In the genomic region with DNA sequence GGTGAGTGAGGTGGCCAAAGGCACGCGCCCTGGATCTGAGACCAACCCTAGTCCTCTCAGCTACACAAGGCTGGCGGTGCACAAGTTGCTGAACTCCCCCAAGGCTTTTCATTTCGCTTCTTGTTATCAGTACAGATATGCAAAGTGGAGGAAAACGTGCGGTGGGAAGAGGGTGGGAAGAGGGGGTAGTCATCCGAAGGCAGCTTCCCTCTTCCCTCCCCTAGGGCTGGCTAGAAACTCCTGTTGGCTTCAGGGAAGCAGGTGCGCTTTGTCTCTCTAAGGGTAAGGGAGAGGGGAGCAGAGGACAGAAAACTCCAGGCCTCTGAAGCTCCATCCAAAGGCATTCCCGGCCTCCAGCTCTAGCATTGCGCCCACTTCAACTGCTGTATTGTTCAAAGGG, we compare ENCODE assay signal across 17 mouse cellular contexts. TPM values are rescaled to one million over a fixed set of nuclear protein-coding genes. Genes with fewer than 3 reads are reported as not detected.
DNase-seq lines count a peak whose midpoint lies in the region; ATAC-seq and TF ChIP-seq lines count a peak whose summit lies in the region.
"Had no signal": no experiment of that assay in that cellular context is flagged by ENCODE, and none has a peak within 500 bp of the region (broad histone marks: within the 10 kb centered on the region; RNA-seq: fewer than 3 reads in every experiment).

No protein-coding gene starts in this region.

- peak overlapping the region; percentile 61; the same call in 1 of the 2 replicates for H3K9ac ChIP-seq in heart, embryonic 13.5 days
- no peak overlapping the region for H3K9ac ChIP-seq in MEL (ENCODE audit: control insufficient read depth, low read depth, low read length, poor library complexity, severe bottlenecking)
- no peak overlapping the region for H3K9ac ChIP-seq in intestine, embryonic 14.5 days (ENCODE audit: low read length)
- no peak overlapping the region for H3K9ac ChIP-seq in stomach, embryonic 14.5 days (replicated peaks; ENCODE audit: low read depth, low read length)
- H3K9ac ChIP-seq: embryonic facial prominence, embryonic 12.5 days; hindbrain, embryonic 13.5 days had no signal

- peaks cover 6% of the 10 kb centered on the region; the same call in 1 of the 2 replicates for H3K36me3 ChIP-seq in heart, embryonic 13.5 days
- H3K36me3 ChIP-seq in MEL (ENCODE audit: control insufficient read depth in 1 of 2, insufficient read depth in 2 of 2, low read length in 2 of 2) = peaks cover 0 to 17% of the 10 kb centered on the region in 2 experiments; a peak in 2 of 4 replicates
- 0 out of 2 replicates have a peak, but pooled peaks cover 3% of the 10 kb centered on the region for H3K36me3 ChIP-seq in intestine, embryonic 14.5 days (ENCODE audit: control insufficient read depth, insufficient read depth, low read length)
- H3K36me3 ChIP-seq in stomach, embryonic 14.5 days (ENCODE audit: control insufficient read depth, insufficient read depth, low read length) = peaks cover 10% of the 10 kb centered on the region
- no peaks in the 10 kb centered on the region for H3K36me3 ChIP-seq in limb, embryonic 10.5 days
- H3K36me3 ChIP-seq: embryonic facial prominence, embryonic 12.5 days; hindbrain, embryonic 13.5 days had no signal

- peaks cover 26% of the 10 kb centered on the region for H3K27me3 ChIP-seq in heart, embryonic 13.5 days (replicated peaks)
- H3K27me3 ChIP-seq in MEL (ENCODE audit: control insufficient read depth in 1 of 2, insufficient read depth in 2 of 2, low read length in 2 of 2) = no peaks in the 10 kb centered on the region
- peaks cover 7% of the 10 kb centered on the region; the same call in 1 of the 2 replicates for H3K27me3 ChIP-seq in intestine, embryonic 14.5 days (replicated peaks; ENCODE audit: control insufficient read depth, insufficient read depth, low read length)
- no peaks in the 10 kb centered on the region for H3K27me3 ChIP-seq in stomach, embryonic 14.5 days (ENCODE audit: control insufficient read depth, insufficient read depth, low read length)
- H3K27me3 ChIP-seq in limb, embryonic 10.5 days (ENCODE audit: low read depth, poor library complexity, severe bottlenecking) = peaks cover 65% of the 10 kb centered on the region

- no peak for TF ChIP-seq POLR2A in MEL (IDR thresholded peaks at IDR 0.05; ENCODE audit: control insufficient read depth in 1 of 2, insufficient read depth in 1 of 2, low read depth in 1 of 2, low read length in 2 of 2, poor library complexity in 1 of 2)

- peak overlapping the region; percentile 13; the same call in 1 of the 2 replicates for H3K4me3 ChIP-seq in heart, embryonic 13.5 days
- H3K4me3 ChIP-seq in MEL (ENCODE audit: control insufficient read depth in 1 of 2, insufficient read depth in 1 of 2, low read depth in 2 of 2, low read length in 2 of 2) = no peak overlapping the region; a peak in 1 of 4 replicates
- H3K4me3 ChIP-seq in intestine, embryonic 14.5 days (ENCODE audit: low read depth, low read length) = 0 out of 2 replicates have a peak overlapping the region, but pooled peaks have one; percentile 1
- peak overlapping the region; percentile 4 for H3K4me3 ChIP-seq in stomach, embryonic 14.5 days (ENCODE audit: low read depth, low read length)
- H3K4me3 ChIP-seq in limb, embryonic 10.5 days = no peak overlapping the region
- H3K4me3 ChIP-seq: embryonic facial prominence, embryonic 12.5 days; hindbrain, embryonic 13.5 days had no signal

- no peaks in the 10 kb centered on the region for H3K9me3 ChIP-seq in heart, embryonic 13.5 days
- H3K9me3 ChIP-seq in MEL (replicated peaks; ENCODE audit: insufficient read depth, low read length) = no peaks in the 10 kb centered on the region
- H3K9me3 ChIP-seq in intestine, embryonic 14.5 days (ENCODE audit: control insufficient read depth, low read length) = no peaks in the 10 kb centered on the region
- no peaks in the 10 kb centered on the region for H3K9me3 ChIP-seq in stomach, embryonic 14.5 days (ENCODE audit: control insufficient read depth, low read depth, low read length)
- H3K9me3 ChIP-seq in limb, embryonic 10.5 days (replicated peaks) = no peaks in the 10 kb centered on the region
- H3K9me3 ChIP-seq: embryonic facial prominence, embryonic 12.5 days; hindbrain, embryonic 13.5 days had no signal

- no peak for TF ChIP-seq EP300 in MEL (IDR thresholded peaks at IDR 0.05; ENCODE audit: low read depth in 1 of 2, low read length in 2 of 2)

- no peak overlapping the region for H3K27ac ChIP-seq in heart, embryonic 13.5 days (replicated peaks)
- no peak overlapping the region for H3K27ac ChIP-seq in MEL (ENCODE audit: control insufficient read depth, low read depth, low read length)
- H3K27ac ChIP-seq in intestine, embryonic 14.5 days (ENCODE audit: low read depth) = no peak overlapping the region
- no peak overlapping the region for H3K27ac ChIP-seq in stomach, embryonic 14.5 days (ENCODE audit: low read length)
- H3K27ac ChIP-seq in limb, embryonic 10.5 days = no peak overlapping the region
- H3K27ac ChIP-seq: embryonic facial prominence, embryonic 12.5 days; hindbrain, embryonic 13.5 days; macrophage had no signal

- TF ChIP-seq RAD21 in MEL (IDR thresholded peaks at IDR 0.05; ENCODE audit: low read depth, low read length) = no peak

- H3K4me1 ChIP-seq in heart, embryonic 13.5 days = peaks cover 51% of the 10 kb centered on the region
- H3K4me1 ChIP-seq in MEL (ENCODE audit: control insufficient read depth in 1 of 2, insufficient read depth in 2 of 2, low read length in 2 of 2) = peaks cover 11 to 28% of the 10 kb centered on the region in 2 experiments
- 0 out of 2 replicates have a peak, but pooled peaks cover 8% of the 10 kb centered on the region for H3K4me1 ChIP-seq in intestine, embryonic 14.5 days (replicated peaks; ENCODE audit: control insufficient read depth, insufficient read depth, low read length)
- H3K4me1 ChIP-seq in stomach, embryonic 14.5 days (ENCODE audit: control insufficient read depth, insufficient read depth, low read length) = peaks cover 21% of the 10 kb centered on the region; the same call in 1 of the 2 replicates
- H3K4me1 ChIP-seq in limb, embryonic 10.5 days = peaks cover 27% of the 10 kb centered on the region

- ATAC-seq in heart, embryonic 13.5 days (ENCODE audit: extremely low read depth, insufficient number of reproducible peaks, low FRiP score, low TSS enrichment) = no peak
- ATAC-seq in intestine, embryonic 14.5 days (replicated peaks; ENCODE audit: low FRiP score, low TSS enrichment, low read depth) = no peak
- peak; percentile 8; the same call in 1 of the 2 replicates for ATAC-seq in stomach, embryonic 14.5 days (ENCODE audit: insufficient number of reproducible peaks, insufficient read depth, low FRiP score, low read depth)
- no peak for ATAC-seq in megakaryocyte-erythroid progenitor cell, adult 5-6 weeks (replicated peaks; ENCODE audit: low FRiP score, low TSS enrichment, poor library complexity, severe bottlenecking)
- ATAC-seq: activated CD4-positive, CD25-positive, alpha-beta regulatory T cell, adult 4 months; forebrain, embryonic 14.5 days had no signal

- peak overlapping the region; percentile 99 for H3K4me2 ChIP-seq in heart, embryonic 13.5 days
- peak overlapping the region; percentile 94 for H3K4me2 ChIP-seq in intestine, embryonic 14.5 days (ENCODE audit: low read length)
- peak overlapping the region; percentile 89; the same call in 1 of the 2 replicates for H3K4me2 ChIP-seq in stomach, embryonic 14.5 days (replicated peaks; ENCODE audit: low read depth, low read length)
- H3K4me2 ChIP-seq: hindbrain, embryonic 13.5 days had no signal

- WGBS in heart, embryonic 13.5 days = 23% methylated on average over 10 of the region's 10 CpGs
- 46% methylated on average over 10 of the region's 10 CpGs for WGBS in intestine, embryonic 14.5 days
- 44% methylated on average over 10 of the region's 10 CpGs for WGBS in stomach, embryonic 14.5 days
- 46% methylated on average over 10 of the region's 10 CpGs for WGBS in limb, embryonic 10.5 days

- DNase-seq in heart, adult 9 months (ENCODE audit: low spot score in 2 of 2) = no peak
- DNase-seq in MEL (ENCODE audit: low read depth, low spot score) = peak; percentile 24
- DNase-seq in intestine, embryonic 14.5 days (ENCODE audit: low spot score) = peak; percentile 48
- DNase-seq in limb, embryonic 10.5 days (ENCODE audit: low spot score) = no peak
- DNase-seq: cerebellum, adult 9-11 months; gastrocnemius, postnatal 14 days; kidney, adult 9 months; lung, adult 18-20 months; right cerebral cortex, postnatal 14 days had no signal

- no peaks in the 10 kb centered on the region; the same call in 1 of the 2 replicates for H3K79me2 ChIP-seq in MEL (ENCODE audit: control insufficient read depth, insufficient read depth, low read length, poor library complexity)

- no peak for TF ChIP-seq CTCF in MEL (IDR thresholded peaks at IDR 0.05 in 2 of 3, conservative IDR thresholded peaks at IDR 0.05 in 1 of 3; ENCODE audit: control insufficient read depth in 1 of 3, insufficient read depth in 1 of 3, low read depth in 2 of 3, low read length in 3 of 3, poor library complexity in 1 of 3, severe bottlenecking in 1 of 3)

TF ChIP-seq in MEL, 35 proteins besides CTCF, POLR2A, EP300 and RAD21 (continues in another document):
- TF ChIP-seq BHLHE40 (IDR thresholded peaks at IDR 0.05; ENCODE audit: borderline replicate concordance, low read depth, low read length) = peak; percentile 83; the same call in 1 of the 2 replicates

RNA-seq across cellular contexts. Expression of gene Fzd5, which starts 5.4 kb away (rescaled TPM):
- polyA plus RNA-seq in heart, embryonic 13.5 days (2015; fragmentation: Nextera tagmentation; extraction: Ambion mirVana) = 1.1 TPM in 2 replicates
- total RNA-seq in MEL (2012; rRNA removed) = 1.4 TPM in 2 replicates
- polyA plus RNA-seq in MEL (2012; ENCODE audit: insufficient read depth in 1 of 2, insufficient read length in 2 of 2, low read depth in 1 of 2, low replicate concordance in 2 of 2, missing spikeins in 1 of 2) = 1 to 10 TPM in 1 of 2 experiments, not detected in 1; 2.9 TPM
- polyA plus RNA-seq in intestine, embryonic 14.5 days (2014; fragmentation: Nextera tagmentation; extraction: Ambion mirVana) = 7.0 and 9.0 TPM in 2 replicates
- 11.6 and 11.8 TPM in 2 replicates for polyA plus RNA-seq in stomach, embryonic 14.5 days (2014; fragmentation: Nextera tagmentation; extraction: Ambion mirVana)
- 0.28 and 0.29 TPM in 2 replicates for polyA plus RNA-seq in limb, embryonic 10.5 days (2016; fragmentation: Nextera tagmentation; extraction: Ambion mirVana)
- total RNA-seq in megakaryocyte-erythroid progenitor cell, adult 5-6 weeks (2014; fragmentation: Nextera tagmentation) = 0.52 and 1.5 TPM in 2 replicates
- total RNA-seq in megakaryocyte-erythroid progenitor cell, adult 5-6 weeks (2017) = 2.0 and 2.6 TPM in 2 replicates

RNA-seq across cellular contexts. Expression of gene Ccnyl1, which starts 41.9 kb away (rescaled TPM):
- 2.9 and 3.9 TPM in 2 replicates for polyA plus RNA-seq in heart, embryonic 13.5 days (2015; fragmentation: Nextera tagmentation; extraction: Ambion mirVana)
- 3.0 and 4.9 TPM in 2 replicates for total RNA-seq in MEL (2012; rRNA removed)
- polyA plus RNA-seq in MEL (2012; ENCODE audit: insufficient read depth in 1 of 2, insufficient read length in 2 of 2, low read depth in 1 of 2, low replicate concordance in 2 of 2, missing spikeins in 1 of 2) = 10 to 100 TPM in 1 of 2 experiments, not detected in 1; 18.1 TPM
- polyA plus RNA-seq in intestine, embryonic 14.5 days (2014; fragmentation: Nextera tagmentation; extraction: Ambion mirVana) = 7.2 and 8.5 TPM in 2 replicates
- polyA plus RNA-seq in stomach, embryonic 14.5 days (2014; fragmentation: Nextera tagmentation; extraction: Ambion mirVana) = 8.9 and 10.9 TPM in 2 replicates
- polyA plus RNA-seq in limb, embryonic 10.5 days (2016; fragmentation: Nextera tagmentation; extraction: Ambion mirVana) = 6.4 TPM in 2 replicates
- 1.8 and 2.6 TPM in 2 replicates for total RNA-seq in megakaryocyte-erythroid progenitor cell, adult 5-6 weeks (2014; fragmentation: Nextera tagmentation)
- total RNA-seq in megakaryocyte-erythroid progenitor cell, adult 5-6 weeks (2017) = 2.2 and 5.0 TPM in 2 replicates

Comparison
In these comparisons a context has a peak if more than half of its experiments do, and no peak if none do; other contexts are left out.
1. H3K4me3 ChIP-seq: peak in heart, embryonic 13.5 days (single experiment), intestine, embryonic 14.5 days (single experiment) and stomach, embryonic 14.5 days (single experiment); none in MEL (0 of 2) and limb, embryonic 10.5 days (single experiment).
2. DNase-seq: peak in MEL (single experiment) and intestine, embryonic 14.5 days (single experiment); none in heart, adult 9 months (0 of 2) and limb, embryonic 10.5 days (single experiment).
3. Peak in every context shown above with its lines, with median percentiles within 50 percentile points of each other: H3K4me2 ChIP-seq.